Mouse (Mus musculus): ENCODE data around the gene Tmem63c. TPM values are rescaled to one million over a fixed set of nuclear protein-coding genes. Genes with fewer than 3 reads are reported as not detected.

Tmem63c gene
- polyA plus RNA-seq, 1 experiment from 2014 or later = 0.12 TPM

- 5% methylated on average over 29 of the region's 30 CpGs for WGBS
- Histone ChIP-seq H3K36me3 (ENCODE audit: insufficient read depth, low read length) (no peaks in the 10 kb centered on the region), H3K9ac (replicated peaks; ENCODE audit: low read depth) (no peak overlapping the region), H3K9me3 (ENCODE audit: low read length) (no peaks in the 10 kb centered on the region), H3K4me2 (replicated peaks; ENCODE audit: low read depth, low read length) (no peak overlapping the region), H3K4me1 (ENCODE audit: insufficient read depth, low read depth, low read length) (no peaks in the 10 kb centered on the region), H3K27me3 (replicated peaks; ENCODE audit: insufficient read depth, low read length) (peaks cover 3% of the 10 kb centered on the region; the same call in 1 of the 2 replicates), H3K27ac (ENCODE audit: low read length) (no peak overlapping the region), H3K4me3 (ENCODE audit: low read depth, low read length) (no peak overlapping the region)
- ATAC-seq = no peak
- DNase-seq (ENCODE audit: low spot score) = no peak
- no peak for TF ChIP-seq CTCF (IDR thresholded peaks at IDR 0.05)
Observed at GRCm38 (mm10) chr12:87026109-87026870, 5.2 kb downstream of the Tmem63c start.

- Histone ChIP-seq H3K9ac (replicated peaks; ENCODE audit: low read depth) (no peak overlapping the region), H3K4me2 (replicated peaks; ENCODE audit: low read depth, low read length) (no peak overlapping the region), H3K9me3 (ENCODE audit: low read length) (no peaks in the 10 kb centered on the region)
Observed at GRCm38 (mm10) chr12:87026871-87027240, 5.7 kb downstream of the Tmem63c start.

GRCm38 (mm10) chr12:87027391-87027790, 6.3 kb downstream of the Tmem63c start:
- Histone ChIP-seq H3K36me3 (ENCODE audit: insufficient read depth, low read length) (no peaks in the 10 kb centered on the region), H3K4me3 (ENCODE audit: low read depth, low read length) (no peak overlapping the region), H3K4me2 (replicated peaks; ENCODE audit: low read depth, low read length) (no peak overlapping the region), H3K27me3 (replicated peaks; ENCODE audit: insufficient read depth, low read length) (peaks cover 3% of the 10 kb centered on the region; the same call in 1 of the 2 replicates), H3K9ac (replicated peaks; ENCODE audit: low read depth) (no peak overlapping the region), H3K27ac (ENCODE audit: low read length) (no peak overlapping the region), H3K9me3 (ENCODE audit: low read length) (no peaks in the 10 kb centered on the region), H3K4me1 (ENCODE audit: insufficient read depth, low read depth, low read length) (no peaks in the 10 kb centered on the region)
- no peak for ATAC-seq
- 58% methylated on average over 5 of the region's 5 CpGs for WGBS
- DNase-seq (ENCODE audit: low spot score) = no peak
- TF ChIP-seq CTCF (IDR thresholded peaks at IDR 0.05) (no peak), EP300 (IDR thresholded peaks at IDR 0.05) (no peak)

More at GRCm38 (mm10) chr12:87026871-87027240, 5.7 kb downstream of the Tmem63c start:
- no peak for TF ChIP-seq CTCF (IDR thresholded peaks at IDR 0.05)
- TF ChIP-seq EP300 (IDR thresholded peaks at IDR 0.05) = no peak
- H3K36me3 ChIP-seq (ENCODE audit: insufficient read depth, low read length) = no peaks in the 10 kb centered on the region
- 11% methylated on average over 8 of the region's 8 CpGs for WGBS
- no peak for ATAC-seq
- H3K4me1 ChIP-seq (ENCODE audit: insufficient read depth, low read depth, low read length) = no peaks in the 10 kb centered on the region
- H3K27ac ChIP-seq (ENCODE audit: low read length) = no peak overlapping the region
- H3K4me3 ChIP-seq (ENCODE audit: low read depth, low read length) = no peak overlapping the region
- no peak for DNase-seq (ENCODE audit: low spot score)
- peaks cover 3% of the 10 kb centered on the region; the same call in 1 of the 2 replicates for H3K27me3 ChIP-seq (replicated peaks; ENCODE audit: insufficient read depth, low read length)

- WGBS = 56% methylated on average over 2 of the region's 2 CpGs
- Histone ChIP-seq H3K27ac (ENCODE audit: low read length) (no peak overlapping the region), H3K36me3 (ENCODE audit: insufficient read depth, low read length) (no peaks in the 10 kb centered on the region), H3K4me1 (ENCODE audit: insufficient read depth, low read depth, low read length) (no peaks in the 10 kb centered on the region), H3K4me2 (replicated peaks; ENCODE audit: low read depth, low read length) (no peak overlapping the region), H3K27me3 (replicated peaks; ENCODE audit: insufficient read depth, low read length) (peaks cover 3% of the 10 kb centered on the region; the same call in 1 of the 2 replicates), H3K9ac (replicated peaks; ENCODE audit: low read depth) (no peak overlapping the region), H3K9me3 (ENCODE audit: low read length) (no peaks in the 10 kb centered on the region), H3K4me3 (ENCODE audit: low read depth, low read length) (no peak overlapping the region)
- ATAC-seq = no peak
- TF ChIP-seq EP300 (IDR thresholded peaks at IDR 0.05) (no peak), CTCF (IDR thresholded peaks at IDR 0.05) (no peak)
- no peak for DNase-seq (ENCODE audit: low spot score)
Observed at GRCm38 (mm10) chr12:87028068-87028467, 6.9 kb downstream of the Tmem63c start.

GRCm38 (mm10) chr12:87029251-87029976, 8.3 kb downstream of the Tmem63c start:
- TF ChIP-seq EP300 (IDR thresholded peaks at IDR 0.05) (no peak), CTCF (IDR thresholded peaks at IDR 0.05) (no peak)

GRCm38 (mm10) chr12:87031163-87031763, 10.1 kb downstream of the Tmem63c start:
- Histone ChIP-seq H3K9me3 (ENCODE audit: low read length) (no peaks in the 10 kb centered on the region), H3K4me2 (replicated peaks; ENCODE audit: low read depth, low read length) (no peak overlapping the region), H3K27me3 (replicated peaks; ENCODE audit: insufficient read depth, low read length) (peaks cover 3% of the 10 kb centered on the region; the same call in 1 of the 2 replicates), H3K9ac (replicated peaks; ENCODE audit: low read depth) (no peak overlapping the region), H3K4me3 (ENCODE audit: low read depth, low read length) (no peak overlapping the region), H3K36me3 (ENCODE audit: insufficient read depth, low read length) (no peaks in the 10 kb centered on the region), H3K4me1 (ENCODE audit: insufficient read depth, low read depth, low read length) (no peaks in the 10 kb centered on the region), H3K27ac (ENCODE audit: low read length) (no peak overlapping the region)
- WGBS = 50% methylated on average over 5 of the region's 5 CpGs
- TF ChIP-seq CTCF (IDR thresholded peaks at IDR 0.05) (no peak), EP300 (IDR thresholded peaks at IDR 0.05) (no peak)
- ATAC-seq (no peak), DNase-seq (ENCODE audit: low spot score) (no peak)

More at GRCm38 (mm10) chr12:87029251-87029976, 8.3 kb downstream of the Tmem63c start:
- H3K4me2 ChIP-seq (replicated peaks; ENCODE audit: low read depth, low read length) = no peak overlapping the region
- no peak overlapping the region for H3K4me3 ChIP-seq (ENCODE audit: low read depth, low read length)
- H3K27me3 ChIP-seq (replicated peaks; ENCODE audit: insufficient read depth, low read length) = peaks cover 3% of the 10 kb centered on the region; the same call in 1 of the 2 replicates
- H3K27ac ChIP-seq (ENCODE audit: low read length) = no peak overlapping the region
- H3K36me3 ChIP-seq (ENCODE audit: insufficient read depth, low read length) = no peaks in the 10 kb centered on the region
- ATAC-seq = no peak
- DNase-seq (ENCODE audit: low spot score) = no peak
- no peaks in the 10 kb centered on the region for H3K4me1 ChIP-seq (ENCODE audit: insufficient read depth, low read depth, low read length)
- H3K9me3 ChIP-seq (ENCODE audit: low read length) = no peaks in the 10 kb centered on the region
- WGBS = 59% methylated on average over 5 of the region's 5 CpGs
- no peak overlapping the region for H3K9ac ChIP-seq (replicated peaks; ENCODE audit: low read depth)
